Mouse (Mus musculus) brain, embryonic 14.5 days (tissue): ENCODE results near the gene Rfwd3.

Source experiments
- CTCF ChIP-seq: fragments of 200-500 bp; IDR thresholded peaks from 2 replicates; pipeline ENCODE4 v1.5.1; 2012; ENCODE audit warnings: inconsistent platforms, mild to moderate bottlenecking, moderate library complexity, borderline replicate concordance; ENCODE audit not compliant: insufficient read depth, insufficient read length; ENCODE audit errors: extremely low read depth
- POLR2A ChIP-seq: fragments of 200-500 bp; IDR thresholded peaks from 2 replicates; pipeline ENCODE4 v1.6.1; 2012; ENCODE audit warnings: mild to moderate bottlenecking, inconsistent platforms, borderline replicate concordance; ENCODE audit not compliant: poor library complexity, insufficient read depth, insufficient read length, severe bottlenecking; ENCODE audit errors: extremely low read depth

GRCm38 (mm10) chr8:111340186-111340585 lies 40.2 kb upstream of the Rfwd3 start:
- no peak for TF ChIP-seq POLR2A
- TF ChIP-seq CTCF = no peak
